Mouse (Mus musculus): ENCODE measurements around the gene Akna. TPM values are rescaled to one million over a fixed set of nuclear protein-coding genes. Genes with fewer than 3 reads are reported as not detected.

The Akna gene
- total RNA-seq, 2 experiments from 2014 or later = 3.1 to 3.8 TPM

DNA sequence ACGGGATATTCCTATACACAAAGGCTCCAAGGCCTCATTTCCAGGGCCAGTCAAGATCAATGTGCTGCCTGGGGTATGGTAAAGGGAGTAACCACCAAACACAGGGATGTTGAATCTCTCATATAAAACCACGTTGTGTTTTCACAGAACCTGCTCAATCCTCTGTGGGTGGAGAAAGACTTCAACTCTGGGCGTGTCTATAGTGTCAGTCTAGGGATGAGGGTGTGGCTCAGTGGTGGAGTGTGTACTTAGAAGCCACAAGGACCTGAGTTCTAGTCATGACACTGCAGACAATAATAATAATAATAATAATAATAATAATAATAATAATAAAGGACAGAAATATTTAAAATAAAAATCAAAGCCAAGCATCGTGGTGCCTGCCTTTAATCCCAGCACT is 18.9 kb downstream of the Akna start:
- no peak for DNase-seq (ENCODE audit: low spot score in 2 of 2)

- DNase-seq (ENCODE audit: low spot score in 2 of 2) = no peak
Observed at GRCm38 (mm10) chr4:63383474-63383873, 19.7 kb downstream of the Akna start.

DNA sequence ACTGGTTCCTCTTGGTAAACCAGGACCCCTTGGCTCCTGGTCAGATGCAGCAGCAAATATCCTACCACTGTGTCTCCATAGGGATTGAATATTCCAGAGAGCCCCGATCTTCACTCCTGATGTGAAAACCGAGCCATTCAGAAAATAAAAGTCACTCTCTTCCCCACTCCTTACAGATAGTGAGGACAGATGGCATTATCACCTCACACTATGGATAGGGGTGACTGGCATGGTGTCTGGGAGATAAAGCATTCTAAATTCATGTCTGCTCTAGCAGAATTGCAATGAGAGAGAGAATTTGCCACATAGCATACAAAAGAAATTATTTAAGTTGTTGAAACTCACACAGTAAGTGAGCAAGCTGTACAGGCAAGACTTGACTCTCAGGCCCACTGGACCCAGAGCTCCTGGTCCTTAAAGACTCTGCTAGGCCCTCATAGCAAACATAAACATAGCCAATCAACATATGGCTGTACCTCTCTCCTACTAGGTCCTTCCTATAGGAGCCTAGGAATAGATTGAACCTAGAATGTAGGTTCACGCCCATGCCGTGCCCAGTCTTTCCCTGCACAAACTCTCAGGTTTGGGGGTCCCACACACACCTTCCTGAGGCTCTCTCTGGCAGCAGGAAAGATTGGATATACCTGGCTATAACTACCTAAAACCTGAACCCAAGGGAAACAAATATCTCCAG is 20.3 kb downstream of the Akna start:
- DNase-seq (ENCODE audit: low spot score in 2 of 2) = no peak

- no peak for DNase-seq (ENCODE audit: low spot score in 2 of 2)
Observed at GRCm38 (mm10) chr4:63377483-63377882, 25.7 kb downstream of the Akna start.

GRCm38 (mm10) chr4:63375367-63375766 is 27.8 kb downstream of the Akna start:
- no peak for DNase-seq (ENCODE audit: low spot score in 2 of 2)

DNA sequence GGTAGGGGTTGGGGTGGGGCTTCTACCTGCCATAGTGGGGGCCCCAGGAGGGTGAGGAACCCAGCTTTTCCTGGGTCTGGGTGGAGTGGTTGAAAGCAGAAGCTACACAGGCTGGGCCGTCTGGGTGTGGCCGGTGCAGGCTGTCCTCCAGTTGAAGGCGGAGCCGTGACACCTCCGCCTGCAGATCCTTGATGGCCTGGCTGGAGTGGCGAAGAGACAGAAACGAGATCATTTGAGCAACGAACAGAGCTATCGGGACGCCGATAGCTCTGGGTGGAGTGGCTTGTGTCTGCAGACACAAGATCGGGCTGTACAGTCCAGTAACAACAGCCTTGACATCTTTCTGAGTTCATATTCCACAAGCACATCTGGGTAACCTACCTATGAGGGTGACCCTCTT is 28.8 kb downstream of the Akna start:
- no peak for DNase-seq (ENCODE audit: low spot score in 2 of 2)

DNA sequence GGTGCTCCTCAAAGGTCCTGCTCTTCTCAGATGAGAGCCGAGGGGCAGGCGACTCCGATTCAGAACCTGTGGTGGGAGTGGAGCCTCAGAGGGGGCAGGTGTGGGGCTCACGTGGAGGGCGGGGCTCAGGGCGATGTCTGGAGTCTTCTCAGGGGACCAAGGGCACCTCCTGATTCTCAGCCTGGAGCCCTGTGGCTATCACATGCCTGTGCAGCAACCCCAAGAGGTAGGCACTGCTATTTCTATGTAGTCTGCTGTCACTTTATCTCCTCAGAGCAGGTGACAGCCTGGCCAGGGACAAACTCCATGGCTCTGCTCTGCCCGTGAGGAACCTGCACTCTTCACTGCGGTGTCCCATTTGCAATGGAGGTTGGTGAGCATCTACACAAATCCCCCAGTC is 29.8 kb downstream of the Akna start:
- no peak for DNase-seq (ENCODE audit: low spot score in 2 of 2)

DNA sequence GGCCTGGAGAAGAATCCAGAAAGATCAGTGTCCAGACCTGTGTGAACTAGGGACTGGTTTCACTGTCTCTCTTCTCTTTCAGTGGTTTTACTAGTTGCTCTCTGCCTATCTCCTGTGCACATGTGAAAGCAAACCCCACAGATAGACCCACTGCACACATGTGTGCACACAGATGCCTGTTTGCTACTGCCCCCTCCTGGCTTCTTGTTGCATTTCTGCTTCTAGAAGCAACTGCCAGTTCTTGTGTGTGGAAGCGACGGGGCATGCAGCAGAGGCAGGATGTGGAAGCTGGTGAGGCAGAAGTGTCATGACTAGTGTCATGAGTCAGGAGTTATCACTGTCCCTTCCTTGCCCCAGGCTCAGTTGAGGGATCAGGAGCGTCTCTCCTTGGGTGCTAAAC is 31.3 kb downstream of the Akna start:
- peak in 1 of 2 experiments; percentile 23 for DNase-seq (ENCODE audit: low spot score in 2 of 2)

DNA sequence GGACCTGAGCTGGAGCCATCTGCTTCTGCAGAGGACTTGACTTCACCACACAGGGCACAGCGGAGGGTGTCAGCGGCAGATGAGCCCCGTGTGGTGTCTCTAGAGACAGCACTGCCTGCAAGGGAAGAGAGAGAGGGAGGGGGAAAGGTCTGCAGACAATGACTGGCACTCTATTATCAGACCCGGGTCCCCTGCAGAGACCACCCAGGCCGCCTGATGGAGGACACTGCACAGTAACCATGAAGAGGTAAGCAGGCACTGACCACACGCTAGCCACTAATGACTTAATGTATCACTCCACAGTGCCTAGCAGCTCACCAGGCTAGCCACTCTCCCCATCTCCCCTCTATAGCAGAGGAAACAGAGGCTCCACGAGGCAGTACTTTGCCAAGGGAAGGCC is 32.3 kb downstream of the Akna start:
- DNase-seq (ENCODE audit: low spot score in 2 of 2) = no peak

GRCm38 (mm10) chr4:63368577-63368976 is 34.6 kb downstream of the Akna start:
- DNase-seq (ENCODE audit: low spot score in 2 of 2) = peak; percentile 72 to 95

- no peak for DNase-seq (ENCODE audit: low spot score in 2 of 2)
Observed at GRCm38 (mm10) chr4:63362150-63362549, 41.0 kb downstream of the Akna start, which contains the start of gene Orm2. Orm2 (plus strand) TSS chr4:63362449.

- no peak for DNase-seq (ENCODE audit: low spot score in 2 of 2)
Observed at GRCm38 (mm10) chr4:63359861-63360260, 43.3 kb downstream of the Akna start.

DNA sequence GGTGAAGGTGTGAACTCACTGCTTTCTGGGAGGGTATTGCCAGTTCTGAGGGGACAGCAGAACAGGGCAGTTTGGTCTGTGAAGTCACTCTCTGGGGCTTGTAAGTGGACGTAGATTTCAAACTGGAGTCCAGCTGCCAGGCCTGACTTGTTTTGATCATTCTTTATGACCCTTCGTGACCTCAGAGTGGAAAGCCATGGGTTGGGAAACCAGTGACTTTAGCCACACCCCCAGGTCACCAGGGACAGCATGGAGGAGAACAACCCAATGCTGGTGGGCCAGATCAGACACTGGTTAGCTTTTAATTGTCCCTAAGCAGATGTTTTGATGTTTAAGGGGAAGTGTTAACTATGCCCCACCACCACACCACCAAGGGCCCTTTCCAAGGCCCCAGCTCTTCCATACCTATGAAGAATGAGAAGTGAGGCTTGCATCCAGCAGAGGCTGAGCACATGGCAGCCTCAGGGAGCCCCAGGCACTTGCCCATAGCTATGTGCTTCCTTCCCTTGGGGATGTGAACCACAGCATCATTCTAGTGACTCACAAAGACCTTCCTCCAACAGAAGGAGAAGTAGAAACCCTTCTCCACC is 46.1 kb downstream of the Akna start:
- no peak for DNase-seq (ENCODE audit: low spot score in 2 of 2)

GRCm38 (mm10) chr4:63355877-63356665 is 47.1 kb downstream of the Akna start, which contains the start of gene Orm3:
Orm3 (plus strand) TSS chr4:63356162.
- no peak for DNase-seq (ENCODE audit: low spot score in 2 of 2)

DNA sequence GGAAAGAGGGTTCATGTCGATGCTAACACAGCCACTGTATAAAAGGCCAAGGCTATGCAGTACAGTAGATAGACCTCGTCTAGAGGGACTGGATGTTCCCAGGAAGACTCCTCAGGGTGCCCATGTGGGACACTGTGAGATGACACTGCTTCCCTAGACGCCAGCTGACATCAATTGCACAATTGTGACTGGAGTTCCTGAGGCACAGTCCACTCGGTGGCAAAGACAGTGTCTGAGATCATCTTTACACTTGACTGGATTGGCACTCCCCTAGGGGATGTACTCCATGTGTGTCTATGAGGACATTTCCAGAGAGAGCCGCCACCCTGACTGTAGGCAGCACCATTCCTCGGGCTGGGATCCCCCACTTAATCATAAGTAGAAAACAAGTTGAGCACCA is 54.6 kb downstream of the Akna start:
- no peak for DNase-seq (ENCODE audit: low spot score in 2 of 2)

- DNase-seq (ENCODE audit: low spot score in 2 of 2) = no peak
Observed at GRCm38 (mm10) chr4:63346659-63347058, 56.5 kb downstream of the Akna start.

DNA sequence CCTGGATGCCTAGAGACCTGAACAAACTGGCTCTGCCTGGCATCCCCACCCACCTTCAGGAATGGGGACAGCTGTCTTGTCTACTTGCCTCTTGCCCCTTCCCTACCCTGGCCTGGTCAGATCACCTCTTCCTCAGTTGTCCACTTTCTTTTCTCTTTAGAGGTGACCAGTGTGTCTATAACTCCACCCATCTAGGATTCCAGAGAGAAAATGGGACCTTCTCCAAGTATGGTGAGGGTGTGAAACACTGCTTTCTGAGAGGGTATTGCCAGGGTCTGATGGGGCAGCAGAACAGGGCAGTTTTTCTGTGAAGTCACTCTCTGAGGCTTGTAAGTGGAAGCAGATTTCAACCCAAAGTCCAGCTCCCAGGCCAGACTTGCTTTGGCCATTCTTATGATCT is 57.9 kb downstream of the Akna start:
- DNase-seq (ENCODE audit: low spot score in 2 of 2) = no peak

DNA sequence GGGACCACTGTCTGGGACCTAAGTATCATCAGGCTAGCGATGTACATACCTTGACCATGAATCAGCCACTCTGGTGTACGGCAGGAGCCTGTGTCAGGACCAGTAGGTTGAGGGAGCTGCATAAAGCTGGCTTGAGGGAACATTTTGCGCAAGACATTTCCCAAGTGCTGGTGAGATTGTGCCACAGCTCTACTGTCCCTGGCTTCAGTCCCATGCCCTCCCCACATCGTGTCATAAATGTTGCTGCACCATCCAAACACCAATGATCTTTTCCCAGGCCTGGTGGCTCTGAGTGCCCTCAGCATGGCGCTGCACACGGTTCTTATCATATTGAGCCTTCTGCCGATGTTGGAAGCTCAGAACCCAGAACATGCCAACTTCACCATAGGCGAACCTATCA is 58.9 kb downstream of the Akna start, which contains the start of gene Orm1:
Orm1 (plus strand) TSS at position 266 of the 400 bp plus-strand sequence.
- no peak for DNase-seq (ENCODE audit: low spot score in 2 of 2)

DNA sequence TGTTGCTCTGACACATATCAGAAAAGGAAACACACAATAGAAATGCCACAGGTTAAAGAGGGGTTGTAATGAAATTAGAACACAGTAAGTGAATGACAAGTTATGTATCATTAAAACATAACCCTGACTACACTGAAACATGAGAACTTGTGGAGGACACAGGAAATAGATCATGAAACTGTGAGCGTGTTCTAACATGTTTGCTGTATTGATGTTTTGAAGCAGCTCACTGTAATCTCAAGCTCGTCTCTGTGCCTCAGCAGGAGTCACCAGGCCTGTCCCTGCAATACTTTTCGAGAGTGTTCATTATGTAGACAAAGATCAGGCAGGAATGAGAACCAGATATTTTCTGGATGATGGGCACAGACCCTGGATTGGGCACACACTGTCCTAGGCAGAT is 59.5 kb downstream of the Akna start:
- no peak for DNase-seq (ENCODE audit: low spot score in 2 of 2)

GRCm38 (mm10) chr4:63342491-63342890 is 60.7 kb downstream of the Akna start:
- no peak for DNase-seq (ENCODE audit: low spot score in 2 of 2)

GRCm38 (mm10) chr4:63338414-63339076 is 64.6 kb downstream of the Akna start:
- peak in 1 of 2 experiments; percentile 11 for DNase-seq (ENCODE audit: low spot score in 2 of 2)

- no peak for DNase-seq (ENCODE audit: low spot score in 2 of 2)
Observed at GRCm38 (mm10) chr4:63333403-63333802, 69.8 kb downstream of the Akna start.
